Mouse (Mus musculus) CD4-positive, CD25-positive, alpha-beta regulatory T cell (primary cell): ENCODE results near the gene Cpped1. TPM values are rescaled to one million over a fixed set of nuclear protein-coding genes. Genes with fewer than 3 reads are reported as not detected.

Experiments
- polyA plus RNA-seq: library from polyadenylated mRNA; unstranded; fragments of 100-300 nt; shearing (Covaris generic); gene quantifications from one replicate; pipeline ENCODE4 v1.2.1, GENCODE M21; 2017

The Cpped1 gene
- 8.6 TPM for polyA plus RNA-seq

DNA sequence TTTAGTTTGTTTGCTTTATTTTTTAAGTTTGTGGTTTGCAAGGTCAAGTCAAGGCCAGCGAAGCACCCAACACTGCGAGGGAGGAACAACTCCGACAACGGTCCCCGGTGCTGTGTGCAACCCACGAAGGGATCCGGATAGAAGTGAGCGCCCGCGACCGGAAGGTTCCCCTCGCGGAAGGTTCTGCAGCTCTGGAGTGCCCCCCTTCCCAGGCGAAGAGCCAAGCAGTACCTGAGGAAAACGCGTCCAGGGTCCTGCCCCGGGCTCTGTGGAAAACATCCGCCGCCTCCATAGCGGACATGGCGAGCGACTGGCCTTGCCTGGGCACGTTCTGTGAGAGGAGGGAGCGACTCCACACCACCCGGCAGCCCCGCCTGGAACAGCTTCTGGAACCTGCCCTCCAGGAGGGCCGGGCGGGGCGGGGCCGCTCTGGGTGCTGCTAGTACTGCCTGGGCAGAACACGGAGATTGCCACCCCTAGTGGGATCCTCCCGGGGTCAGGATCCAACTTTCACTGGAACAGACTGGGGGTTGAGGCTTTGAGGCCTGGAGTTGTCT, at the start of gene Cpped1:
Cpped1 (minus strand) TSS at position 411 of the 557 bp plus-strand sequence.

Other genes with a start within 250 kb of the Cpped1 start
- not detected for gene Shisa9, start 74.7 kb upstream of the Cpped1 start, polyA plus RNA-seq